Mouse (Mus musculus): Measurements from ENCODE around the gene Esam. TPM values are rescaled to one million over a fixed set of nuclear protein-coding genes. Genes with fewer than 3 reads are reported as not detected.

Gene Esam
- polyA plus RNA-seq, 1 experiment, result 34.7 TPM

DNA sequence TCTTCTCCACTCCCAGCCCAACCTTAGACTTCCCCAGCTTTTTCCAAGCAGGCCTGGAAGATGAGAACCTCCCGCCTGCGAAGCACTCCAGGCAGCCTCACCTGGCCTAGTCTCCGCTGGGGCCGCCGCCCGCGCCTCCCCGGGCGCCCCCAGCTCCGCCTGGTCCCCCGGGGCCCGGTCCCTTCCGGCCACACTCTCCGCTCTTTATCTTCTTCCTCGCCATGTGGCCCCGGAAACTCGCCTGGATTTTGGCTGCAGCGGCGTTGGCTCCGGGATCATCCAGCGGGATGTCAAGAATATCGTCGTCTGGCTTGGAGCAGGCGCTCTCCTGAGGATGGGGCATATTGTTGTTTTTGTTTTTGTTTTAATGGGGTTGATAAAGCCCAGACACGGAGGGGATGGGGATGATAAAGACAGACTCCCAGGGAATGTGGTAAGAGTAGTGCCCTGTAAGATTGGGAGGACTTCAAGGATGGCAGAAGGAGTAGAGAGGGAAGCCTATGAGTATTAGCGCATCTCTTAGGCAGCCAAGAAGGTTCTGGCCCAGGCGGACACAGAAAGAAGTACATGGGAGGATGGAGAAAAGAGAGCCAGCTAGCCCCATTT, 18.1 kb downstream of the Esam start:
- TF ChIP-seq POLR2A (IDR thresholded peaks at IDR 0.05; ENCODE audit: borderline replicate concordance, extremely low read depth, insufficient read depth, insufficient read length, poor library complexity, severe bottlenecking), result no peak
- no peak for TF ChIP-seq CTCF (IDR thresholded peaks at IDR 0.05; ENCODE audit: borderline replicate concordance, extremely low read depth, insufficient read depth, insufficient read length)

DNA sequence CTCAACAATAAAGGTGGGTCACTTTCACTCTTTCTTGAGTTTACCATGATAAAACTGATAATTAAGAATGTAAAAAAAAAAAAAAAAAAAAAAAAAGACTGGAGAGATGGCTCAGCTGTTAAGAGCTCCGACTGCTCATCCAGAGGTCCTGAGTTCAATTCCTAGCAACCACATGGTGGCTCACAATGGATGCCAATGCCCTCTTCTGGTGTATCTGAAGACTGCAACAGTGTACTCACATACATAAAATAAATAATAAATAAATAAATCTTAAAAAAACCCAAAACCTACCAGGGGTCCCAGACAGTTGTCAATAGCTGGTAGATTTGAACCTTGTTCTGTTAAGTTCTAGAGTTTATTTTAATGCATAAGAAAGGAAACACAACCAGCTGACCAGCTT, 19.0 kb downstream of the Esam start:
- no peak for DNase-seq (ENCODE audit: low read depth)
- no peak for TF ChIP-seq POLR2A (IDR thresholded peaks at IDR 0.05; ENCODE audit: borderline replicate concordance, extremely low read depth, insufficient read depth, insufficient read length, poor library complexity, severe bottlenecking)
- TF ChIP-seq CTCF (IDR thresholded peaks at IDR 0.05; ENCODE audit: borderline replicate concordance, extremely low read depth, insufficient read depth, insufficient read length), result no peak

More for the DNA sequence above, 18.1 kb downstream of the Esam start:
- DNase-seq (ENCODE audit: low read depth), result no peak

DNA sequence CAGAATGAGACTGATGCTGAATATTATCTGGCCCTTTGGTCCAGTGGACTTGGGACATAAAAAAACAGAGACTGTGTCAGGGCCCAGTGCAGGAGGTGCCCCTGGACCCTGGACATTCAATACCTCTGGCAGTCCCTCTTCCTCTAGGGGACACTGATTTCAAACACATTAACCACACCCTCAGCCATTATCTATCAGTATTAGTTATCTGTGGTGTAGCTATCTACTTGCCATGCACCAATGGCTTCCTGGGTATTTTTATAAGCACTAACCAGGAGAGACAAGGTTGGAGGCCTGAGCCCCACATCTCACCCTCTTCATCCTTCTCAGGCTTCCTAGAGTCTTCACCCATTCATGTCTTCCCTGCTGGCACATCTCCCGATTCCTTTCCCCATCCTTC, 22.6 kb downstream of the Esam start:
- no peak for TF ChIP-seq CTCF (IDR thresholded peaks at IDR 0.05; ENCODE audit: borderline replicate concordance, extremely low read depth, insufficient read depth, insufficient read length)
- TF ChIP-seq POLR2A (IDR thresholded peaks at IDR 0.05; ENCODE audit: borderline replicate concordance, extremely low read depth, insufficient read depth, insufficient read length, poor library complexity, severe bottlenecking), result no peak
- no peak for DNase-seq (ENCODE audit: low read depth)

DNA sequence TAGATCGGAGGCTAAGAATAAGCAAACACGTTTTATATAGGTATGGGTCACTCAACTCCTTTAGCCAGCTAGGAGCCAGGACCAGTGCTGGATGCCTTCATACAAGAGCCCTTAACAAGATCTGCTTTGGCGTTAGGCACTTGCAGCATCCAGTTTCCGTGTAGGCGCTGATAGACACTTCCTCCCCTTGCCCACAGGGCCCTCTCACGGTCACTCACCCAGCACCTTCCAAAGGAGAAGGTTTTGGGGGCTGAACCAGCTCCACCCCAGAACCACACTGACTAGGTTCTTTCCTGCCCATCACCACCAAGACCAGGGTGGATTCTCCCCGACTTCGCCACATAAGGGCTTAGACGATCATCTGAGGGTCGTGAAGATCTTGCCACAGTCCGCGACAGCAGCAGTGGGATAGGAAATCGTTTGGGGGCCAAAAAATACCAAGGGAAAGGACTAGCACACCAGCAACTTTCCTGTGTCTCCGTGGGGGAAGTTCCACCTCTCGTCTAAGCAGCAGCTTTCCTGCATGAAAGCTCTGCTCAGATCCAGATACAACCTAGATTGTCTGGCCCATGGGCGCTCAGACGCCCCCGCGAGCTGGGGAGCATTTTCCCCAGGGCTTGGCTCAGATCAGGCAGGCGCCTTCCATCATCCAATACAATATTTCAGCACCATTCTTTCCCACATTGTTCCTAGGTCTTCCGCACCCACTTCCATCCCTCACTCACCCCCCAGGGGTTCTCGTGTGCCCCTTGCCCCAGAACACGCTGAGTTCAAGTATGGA, 24.1 kb downstream of the Esam start:
- no peak for DNase-seq (ENCODE audit: low read depth)
- TF ChIP-seq CTCF (IDR thresholded peaks at IDR 0.05; ENCODE audit: borderline replicate concordance, extremely low read depth, insufficient read depth, insufficient read length) (no peak), POLR2A (IDR thresholded peaks at IDR 0.05; ENCODE audit: borderline replicate concordance, extremely low read depth, insufficient read depth, insufficient read length, poor library complexity, severe bottlenecking) (no peak)

DNA sequence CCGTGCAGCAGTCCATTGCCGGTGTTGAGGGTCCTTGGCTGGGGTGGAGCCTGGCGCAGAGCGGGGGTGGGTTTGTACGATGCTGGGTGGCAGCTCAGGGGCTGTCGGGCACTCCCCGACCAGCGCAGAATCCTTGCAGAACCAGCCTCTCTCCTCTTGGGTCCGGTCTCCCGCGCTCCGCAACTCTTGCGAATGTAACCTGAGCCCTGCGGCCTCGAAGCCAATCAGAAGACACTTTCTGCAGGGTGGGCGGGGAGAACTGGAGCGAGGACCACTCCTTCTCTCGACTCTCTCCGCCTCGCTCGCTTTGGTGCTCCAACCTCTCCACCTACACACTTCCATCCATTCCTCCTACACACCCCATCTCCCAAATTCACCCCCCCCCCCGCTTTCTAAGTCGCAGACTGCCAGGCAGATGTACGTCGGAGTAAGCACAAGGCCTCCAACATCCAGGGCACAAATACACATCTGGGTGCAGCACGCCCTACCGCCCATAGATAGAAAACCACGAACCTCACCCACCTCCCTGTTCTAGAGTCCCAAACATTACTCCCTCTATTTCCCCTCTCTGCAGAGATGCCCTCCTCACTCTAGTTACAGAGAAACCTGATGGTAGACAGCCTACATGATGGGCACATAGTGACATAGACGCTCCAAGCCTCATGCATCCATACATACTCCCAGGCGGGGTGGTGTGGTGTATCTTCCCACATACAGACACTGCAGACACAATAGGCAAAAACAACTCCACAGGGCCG, 24.8 kb downstream of the Esam start, which contains the start of gene Nrgn:
TSS of gene Nrgn (minus strand) at position 369 of the 758 bp plus-strand sequence.
- DNase-seq (ENCODE audit: low read depth), result peak; percentile 94
- TF ChIP-seq CTCF (IDR thresholded peaks at IDR 0.05; ENCODE audit: borderline replicate concordance, extremely low read depth, insufficient read depth, insufficient read length) (no peak), POLR2A (IDR thresholded peaks at IDR 0.05; ENCODE audit: borderline replicate concordance, extremely low read depth, insufficient read depth, insufficient read length, poor library complexity, severe bottlenecking) (no peak)

DNA sequence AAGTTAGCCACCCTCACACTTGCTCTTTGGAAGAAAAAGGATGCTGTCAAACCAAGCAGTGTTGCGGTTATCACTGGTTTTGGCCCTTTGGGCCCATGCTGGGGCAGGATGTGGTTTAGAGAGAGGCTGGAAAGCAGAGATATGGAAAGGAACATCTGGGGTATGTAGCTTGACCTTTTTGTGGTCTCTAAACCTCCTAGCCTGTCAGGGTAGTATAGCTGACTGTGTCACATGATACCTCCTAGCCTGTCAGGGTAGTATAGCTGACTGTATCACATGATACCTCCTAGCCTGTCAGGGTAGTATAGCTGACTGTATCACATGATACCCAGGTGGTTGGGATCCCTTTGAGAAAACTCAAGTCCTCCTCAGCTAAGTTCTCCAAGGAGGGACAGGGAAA, 26.4 kb downstream of the Esam start:
- DNase-seq (ENCODE audit: low read depth), result no peak
- TF ChIP-seq POLR2A (IDR thresholded peaks at IDR 0.05; ENCODE audit: borderline replicate concordance, extremely low read depth, insufficient read depth, insufficient read length, poor library complexity, severe bottlenecking) (no peak), CTCF (IDR thresholded peaks at IDR 0.05; ENCODE audit: borderline replicate concordance, extremely low read depth, insufficient read depth, insufficient read length) (no peak)

DNA sequence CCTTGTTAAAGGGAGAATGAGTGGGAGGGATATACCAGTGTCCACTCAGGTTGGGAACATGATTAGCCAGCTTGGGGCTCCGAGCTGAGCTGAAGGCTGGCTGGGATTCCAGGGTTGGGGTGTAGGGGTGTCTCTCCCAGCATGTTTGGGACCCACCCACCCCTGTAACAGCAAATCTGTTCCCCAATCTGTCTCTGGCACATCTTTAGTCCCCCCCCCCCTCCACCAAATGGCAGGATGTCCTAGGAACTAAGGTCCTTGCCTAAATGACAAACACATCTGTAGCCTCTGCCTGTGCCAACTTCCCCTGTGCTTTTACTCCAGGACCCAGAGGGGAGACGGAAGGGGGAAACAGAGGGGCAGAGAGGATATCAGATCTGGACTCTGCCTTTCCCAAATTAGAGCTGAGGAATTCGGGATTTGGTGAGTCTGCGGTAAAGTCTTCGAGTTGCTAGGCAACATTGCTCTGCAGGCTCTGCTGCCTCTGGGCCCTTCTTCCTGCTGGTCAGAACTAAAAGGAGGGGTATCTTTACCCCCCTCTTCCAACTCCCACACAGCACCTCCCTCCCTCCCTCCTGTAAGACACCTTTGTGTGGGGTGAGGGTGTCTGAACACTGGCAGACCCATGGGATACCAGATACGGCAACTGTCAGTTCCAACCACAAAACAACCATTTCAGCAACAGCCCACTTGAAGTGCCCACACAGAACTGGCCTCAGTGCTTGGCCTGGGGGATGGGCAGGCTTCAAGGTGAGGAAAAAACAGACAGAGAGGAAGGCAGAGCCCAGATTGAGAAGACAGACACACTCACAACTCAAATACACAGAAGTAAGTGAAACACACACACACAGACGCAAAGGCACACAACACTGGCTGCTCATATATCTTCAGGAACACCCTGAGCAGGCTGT, 27.2 kb downstream of the Esam start, which contains the start of gene Siae:
TSS of gene Siae (plus strand) at position 861 of the 911 bp plus-strand sequence.
- TF ChIP-seq POLR2A (IDR thresholded peaks at IDR 0.05; ENCODE audit: borderline replicate concordance, extremely low read depth, insufficient read depth, insufficient read length, poor library complexity, severe bottlenecking) (no peak), CTCF (IDR thresholded peaks at IDR 0.05; ENCODE audit: borderline replicate concordance, extremely low read depth, insufficient read depth, insufficient read length) (no peak)
- no peak for DNase-seq (ENCODE audit: low read depth)

DNA sequence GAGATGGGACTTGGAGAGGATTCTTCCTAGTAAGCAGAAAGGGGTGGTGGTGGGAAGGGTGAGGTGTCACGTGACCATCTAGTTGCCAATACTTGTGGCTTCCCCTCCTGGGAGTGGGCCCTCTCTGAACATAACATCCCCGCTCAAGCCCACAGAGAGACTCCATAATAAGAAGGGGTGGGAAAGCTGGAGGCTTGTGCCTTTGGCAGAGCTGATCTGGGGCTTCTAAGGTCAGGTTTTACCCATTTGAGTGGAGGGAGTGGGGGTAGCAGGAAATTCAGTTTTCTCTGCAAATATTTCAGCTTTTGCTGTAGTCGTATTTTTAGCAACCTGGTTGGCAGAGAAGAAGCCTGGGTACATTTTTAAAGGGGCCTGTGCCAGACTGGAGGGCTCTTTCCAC, 28.5 kb downstream of the Esam start:
- no peak for DNase-seq (ENCODE audit: low read depth)
- TF ChIP-seq POLR2A (IDR thresholded peaks at IDR 0.05; ENCODE audit: borderline replicate concordance, extremely low read depth, insufficient read depth, insufficient read length, poor library complexity, severe bottlenecking), result no peak
- no peak for TF ChIP-seq CTCF (IDR thresholded peaks at IDR 0.05; ENCODE audit: borderline replicate concordance, extremely low read depth, insufficient read depth, insufficient read length)

DNA sequence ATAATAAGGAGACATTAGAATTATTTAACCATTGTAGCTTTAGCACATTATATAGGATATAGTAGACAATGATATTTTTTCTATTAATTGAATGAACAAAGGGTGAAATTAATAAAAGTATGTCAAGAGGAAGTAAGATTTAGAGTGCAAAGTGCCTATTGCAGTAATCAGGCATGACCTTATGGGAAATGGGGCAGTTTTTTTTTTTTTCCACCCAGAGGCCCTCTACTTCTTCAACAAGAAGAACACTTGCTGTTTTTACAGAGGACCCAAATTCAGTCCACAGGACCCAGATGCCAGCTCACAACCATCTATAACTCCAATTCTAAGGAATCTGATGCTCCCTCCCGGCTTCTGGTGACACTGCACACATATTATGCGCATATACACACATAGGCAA, 32.7 kb downstream of the Esam start:
- TF ChIP-seq POLR2A (IDR thresholded peaks at IDR 0.05; ENCODE audit: borderline replicate concordance, extremely low read depth, insufficient read depth, insufficient read length, poor library complexity, severe bottlenecking) (no peak), CTCF (IDR thresholded peaks at IDR 0.05; ENCODE audit: borderline replicate concordance, extremely low read depth, insufficient read depth, insufficient read length) (no peak)
- DNase-seq (ENCODE audit: low read depth), result no peak

DNA sequence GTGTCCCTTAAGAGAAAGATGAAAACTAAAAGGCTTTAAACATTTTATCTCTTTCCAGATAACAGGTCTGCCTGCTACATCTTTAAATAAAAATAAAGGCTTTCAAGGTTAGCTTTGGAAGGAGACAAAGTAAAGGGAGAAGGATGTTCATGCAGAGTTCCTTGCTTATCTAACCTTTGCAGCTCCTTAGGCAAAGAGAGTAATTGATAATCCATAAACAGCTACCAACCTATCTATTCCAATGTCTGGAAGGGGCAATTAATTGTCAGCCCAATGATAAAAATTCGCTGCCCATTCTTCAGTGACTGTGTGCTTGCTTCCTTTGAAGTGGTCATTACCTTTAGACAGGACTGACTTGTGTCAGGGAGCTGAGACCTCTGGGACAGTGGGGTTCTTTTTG, 35.9 kb downstream of the Esam start:
- no peak for DNase-seq (ENCODE audit: low read depth)
- no peak for TF ChIP-seq POLR2A (IDR thresholded peaks at IDR 0.05; ENCODE audit: borderline replicate concordance, extremely low read depth, insufficient read depth, insufficient read length, poor library complexity, severe bottlenecking)
- TF ChIP-seq CTCF (IDR thresholded peaks at IDR 0.05; ENCODE audit: borderline replicate concordance, extremely low read depth, insufficient read depth, insufficient read length), result no peak

All from brain, embryonic 14.5 days (tissue).